Mouse (Mus musculus): Measurements from ENCODE around the gene Kdf1.

The Kdf1 gene

DNA sequence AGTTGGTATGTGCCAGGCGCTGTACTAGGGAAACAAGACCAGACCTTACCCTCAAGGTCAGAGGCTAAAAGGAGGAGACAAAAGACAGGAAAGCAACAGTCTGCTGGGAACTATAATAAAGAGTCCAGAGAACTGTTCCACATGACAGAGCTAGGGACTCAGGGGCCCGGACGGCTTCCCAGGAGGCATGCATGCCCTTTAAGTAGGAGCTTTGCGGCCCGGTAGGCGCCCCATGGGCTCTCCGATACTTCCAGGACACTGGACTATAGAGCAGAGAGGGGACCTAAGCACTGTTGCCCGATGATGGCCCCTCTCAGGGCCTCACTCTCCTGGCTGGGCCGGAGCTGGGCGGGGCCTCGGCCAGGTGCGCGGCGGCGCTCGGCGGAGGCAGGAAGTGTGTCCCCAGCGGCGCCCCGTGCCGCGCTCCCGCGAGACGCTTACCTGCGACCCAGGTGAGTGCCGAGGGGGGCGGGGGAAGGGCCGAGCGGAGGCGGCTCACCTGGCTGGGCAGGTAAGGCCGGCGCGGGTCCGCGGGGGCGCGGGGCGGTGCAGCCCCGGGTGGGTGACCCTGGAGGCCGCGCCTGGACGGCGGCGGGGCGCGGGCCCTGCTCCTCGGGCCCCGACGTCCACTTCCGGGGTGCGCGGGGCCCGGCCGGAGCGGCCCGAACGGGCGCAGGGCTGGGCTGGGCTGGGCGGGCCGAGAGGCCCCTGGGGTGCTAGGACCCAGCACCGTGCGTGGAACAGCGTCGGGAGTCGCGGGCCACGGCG, at the start of gene Kdf1:
Gene Kdf1 (plus strand): TSS at position 363 of the 768 bp plus-strand sequence.
- in situ Hi-C loops (cut with MboI, MseI) = no loop called here

DNA sequence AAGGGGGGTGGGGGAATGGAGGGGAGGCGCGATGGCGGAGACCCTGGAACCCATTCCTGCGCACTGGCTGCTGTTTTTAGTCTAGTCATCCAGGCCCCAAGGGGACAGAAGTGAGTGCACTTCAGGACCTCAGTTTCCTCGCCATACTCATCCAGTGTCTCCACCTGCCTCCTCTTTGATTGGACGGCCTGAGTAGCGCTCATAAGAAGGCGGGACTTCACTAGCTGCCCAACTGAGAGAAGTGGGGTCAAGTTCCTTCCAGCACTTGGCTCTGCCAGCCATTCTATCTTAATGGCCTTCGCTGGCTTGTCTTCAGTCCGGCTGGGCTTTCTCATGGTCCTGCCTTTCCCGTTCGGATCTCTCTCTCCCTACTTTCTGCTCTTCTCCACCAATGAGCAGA, 49.6 kb upstream of the Kdf1 start:
- in situ Hi-C loops (cut with MboI, MseI) = no loop called here

DNA sequence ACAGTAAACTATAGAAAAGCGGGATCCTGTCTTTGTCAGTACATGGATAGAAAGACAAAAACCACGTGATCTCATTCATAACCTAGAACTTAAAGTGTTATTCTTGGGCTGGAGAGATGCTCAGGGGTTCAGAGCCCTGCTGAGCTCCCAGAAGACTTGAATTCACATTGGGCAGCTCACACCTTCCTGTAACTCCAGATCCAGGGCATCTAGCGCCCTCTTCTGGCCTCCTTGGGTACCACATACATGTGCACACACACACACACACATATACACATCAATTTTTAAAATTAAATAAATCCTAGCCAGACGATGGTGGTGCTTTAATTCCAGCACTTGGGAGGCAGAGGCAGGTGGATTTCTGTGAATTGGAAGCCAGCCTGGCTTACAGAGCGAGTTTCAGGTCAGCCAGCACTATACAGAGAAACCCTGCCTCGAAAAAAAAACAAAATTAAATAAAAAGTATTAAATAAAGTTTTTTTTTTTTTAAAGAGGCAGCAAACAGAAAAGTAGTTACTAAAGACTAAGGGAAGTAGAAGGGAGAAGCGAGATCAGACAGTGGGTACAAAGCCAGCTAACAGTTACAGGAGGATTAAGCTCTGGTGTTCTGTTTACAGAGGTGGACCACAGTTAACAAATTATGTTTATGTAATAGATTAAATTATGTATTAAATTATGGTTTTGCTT, 47.5 kb upstream of the Kdf1 start:
- in situ Hi-C loops (cut with MboI, MseI) = no loop called here

GRCm38 (mm10) chr4:133473833-133474232, 44.9 kb upstream of the Kdf1 start:
- in situ Hi-C loops (cut with MboI, MseI) = no loop called here

DNA sequence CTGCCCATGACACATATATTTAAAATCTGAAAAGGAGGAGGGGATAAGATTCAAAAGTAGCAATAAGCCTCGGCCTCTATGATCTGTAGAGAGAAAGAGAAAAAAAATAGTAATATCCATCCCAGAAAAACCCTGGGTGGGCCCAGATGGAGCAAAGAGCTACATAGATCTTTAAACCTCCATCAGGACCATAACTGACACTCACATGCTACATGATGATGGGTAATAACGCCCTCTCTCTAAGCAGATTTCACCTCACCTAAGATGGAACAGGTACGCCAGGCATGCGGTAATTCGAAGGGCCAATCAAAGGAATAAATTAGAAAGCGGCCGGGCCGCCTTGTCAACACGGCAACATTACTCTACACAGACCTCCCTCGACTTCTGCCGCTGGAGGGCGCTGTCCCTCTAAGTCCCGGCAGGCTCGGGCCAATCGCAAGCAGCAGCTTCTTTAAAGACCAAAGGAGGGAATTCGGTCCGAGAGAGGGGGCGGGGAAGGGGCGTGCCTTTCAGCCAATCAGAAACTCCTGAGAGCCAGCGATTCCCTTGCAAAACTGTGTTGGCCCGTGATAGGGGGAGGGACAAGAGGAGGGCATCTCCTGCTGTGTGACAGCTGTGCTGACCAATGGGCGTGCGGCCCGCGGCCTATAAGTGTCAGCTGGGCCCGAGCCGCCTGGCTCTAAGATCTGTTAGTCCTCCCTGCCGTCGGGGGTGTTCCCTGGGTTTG, 39.1 kb upstream of the Kdf1 start, which contains the start of gene Tent5b:
Gene Tent5b (plus strand): TSS at position 675 of the 727 bp plus-strand sequence.
- in situ Hi-C loops (cut with MboI, MseI) = no loop called here

- in situ Hi-C loops (cut with MboI, MseI) = no loop called here
Observed at GRCm38 (mm10) chr4:133480185-133480537, 38.6 kb upstream of the Kdf1 start.

GRCm38 (mm10) chr4:133480754-133481153, 38.0 kb upstream of the Kdf1 start:
- in situ Hi-C loops (cut with MboI, MseI) = no loop called here

GRCm38 (mm10) chr4:133481488-133481887, 37.3 kb upstream of the Kdf1 start:
- in situ Hi-C loops (cut with MboI, MseI) = no loop called here

- in situ Hi-C loops (cut with MboI, MseI) = no loop called here
Observed at GRCm38 (mm10) chr4:133482479-133482878, 36.3 kb upstream of the Kdf1 start.

- in situ Hi-C loops (cut with MboI, MseI) = no loop called here
Observed at GRCm38 (mm10) chr4:133484266-133485025, 34.3 kb upstream of the Kdf1 start.

- in situ Hi-C loops (cut with MboI, MseI) = no loop called here
Observed at GRCm38 (mm10) chr4:133485691-133486425, 32.9 kb upstream of the Kdf1 start.

DNA sequence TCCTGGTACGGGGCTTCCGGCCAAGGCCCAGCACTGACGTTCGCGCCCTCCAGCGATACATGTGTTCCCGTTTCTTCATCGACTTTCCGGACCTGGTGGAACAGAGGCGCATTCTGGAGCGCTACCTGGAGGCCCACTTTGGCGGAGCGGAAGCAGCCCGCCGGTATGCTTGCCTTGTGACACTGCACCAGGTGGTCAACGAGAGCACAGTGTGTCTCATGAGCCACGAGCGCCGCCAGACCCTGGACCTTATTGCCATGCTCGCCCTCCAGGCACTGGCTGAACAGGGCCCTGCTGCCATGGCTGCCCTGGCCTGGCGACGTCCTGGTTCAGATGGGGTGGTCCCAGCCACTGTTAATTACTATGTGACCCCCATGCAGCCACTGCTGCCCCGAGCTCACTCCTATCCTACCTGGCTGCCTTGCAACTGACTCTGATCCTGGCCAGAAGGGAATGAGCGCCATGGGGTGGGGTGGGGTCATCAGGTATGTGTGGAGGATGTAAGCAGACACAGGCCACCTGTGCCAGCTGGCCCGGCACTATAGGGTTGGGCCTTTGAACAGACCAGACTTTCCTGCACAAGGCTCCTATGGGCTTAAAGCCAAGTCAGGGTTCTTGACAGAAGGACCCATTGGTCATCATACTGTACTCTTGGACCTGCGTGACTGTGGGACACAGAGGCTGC, 31.9 kb upstream of the Kdf1 start:
- in situ Hi-C loops (cut with MboI, MseI) = no loop called here

DNA sequence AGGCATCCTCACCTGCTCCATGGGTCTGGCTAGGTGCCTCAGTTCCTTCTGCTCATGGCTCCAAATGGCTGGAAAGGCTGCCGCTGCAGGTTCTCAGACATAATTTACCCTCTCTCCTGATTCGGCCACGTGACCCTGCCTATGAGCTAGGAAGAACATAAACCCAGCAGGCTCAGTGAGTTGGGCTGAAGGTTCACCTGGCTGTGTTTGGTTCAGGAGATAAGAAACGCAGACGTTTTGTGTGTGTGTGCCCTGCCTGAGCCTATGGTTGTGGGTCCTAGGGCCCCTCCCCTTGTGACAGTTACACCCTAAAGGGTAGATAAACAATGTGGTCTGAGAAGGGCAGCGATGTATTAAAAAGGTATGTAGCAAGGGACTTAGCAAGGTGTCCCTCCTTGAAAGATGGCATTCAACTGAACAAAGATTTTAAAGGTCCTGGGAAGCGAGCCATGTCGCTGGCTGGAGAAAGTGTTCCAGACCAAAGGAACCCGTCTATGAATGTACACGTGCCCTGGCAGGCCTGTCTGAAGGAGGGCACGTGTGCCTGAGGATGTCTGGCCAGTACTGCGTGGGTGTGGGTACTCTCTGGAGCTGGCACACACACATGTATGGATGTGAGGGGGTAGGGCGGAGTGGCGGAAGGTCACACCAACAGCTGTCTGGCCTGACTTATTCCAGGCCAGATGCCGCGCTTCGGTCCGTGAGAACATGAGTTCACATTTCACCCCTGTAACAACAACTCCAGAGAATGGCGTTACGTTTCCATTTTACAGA, 30.0 kb upstream of the Kdf1 start:
- in situ Hi-C loops (cut with MboI, MseI) = no loop called here

- in situ Hi-C loops (cut with MboI, MseI) = no loop called here
Observed at GRCm38 (mm10) chr4:133489489-133490245, 29.1 kb upstream of the Kdf1 start.

- in situ Hi-C loops (cut with MboI, MseI) = no loop called here
Observed at GRCm38 (mm10) chr4:133491800-133492199, 27.0 kb upstream of the Kdf1 start.

- in situ Hi-C loops (cut with MboI, MseI) = no loop called here
Observed at GRCm38 (mm10) chr4:133493895-133494294, 24.9 kb upstream of the Kdf1 start.

DNA sequence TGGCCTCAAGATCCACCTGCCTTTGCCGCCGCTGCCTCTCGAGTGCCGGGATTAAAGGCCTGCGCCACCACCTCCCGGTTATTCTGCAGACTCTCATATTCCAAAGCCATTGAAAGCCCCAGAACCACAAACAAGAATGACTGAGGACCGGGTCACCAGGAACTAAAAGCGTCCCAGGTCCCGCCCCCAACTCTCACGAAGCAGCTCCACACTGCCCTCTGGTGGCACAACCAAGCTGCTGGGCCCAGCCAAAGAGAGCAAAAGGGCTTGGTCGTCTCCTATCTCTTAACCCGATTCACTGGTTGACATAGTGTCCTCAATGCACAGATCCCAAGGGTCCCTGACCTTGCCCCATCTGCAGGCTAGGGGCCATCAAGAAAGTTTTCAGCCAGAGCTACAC, 24.3 kb upstream of the Kdf1 start:
- in situ Hi-C loops (cut with MboI, MseI) = no loop called here

DNA sequence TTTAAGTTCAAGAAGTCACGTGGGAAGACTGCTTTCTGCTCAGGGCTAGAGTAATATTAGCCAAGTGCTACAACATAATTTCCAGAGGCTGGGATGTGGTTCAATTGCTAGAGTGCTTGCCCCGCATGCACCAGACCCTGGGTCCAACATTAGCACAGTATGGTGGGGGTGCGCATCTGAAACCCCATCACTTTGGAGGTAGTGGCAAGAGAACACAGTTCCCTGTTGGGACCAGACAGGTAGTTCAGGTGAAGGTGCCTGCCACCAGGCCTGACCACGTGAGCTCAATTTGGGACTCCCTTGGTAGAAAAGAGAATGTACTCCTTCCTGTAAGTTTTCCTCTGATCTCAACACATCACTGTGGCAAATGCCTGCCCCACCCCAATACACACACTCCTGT, 23.9 kb upstream of the Kdf1 start:
- in situ Hi-C loops (cut with MboI, MseI) = no loop called here

- in situ Hi-C loops (cut with MboI, MseI) = no loop called here
Observed at GRCm38 (mm10) chr4:133495711-133496110, 23.1 kb upstream of the Kdf1 start.
